Mouse (Mus musculus) lung, adult 2 months (tissue): ENCODE results near the gene Mylk2.

Source experiments
- CTCF ChIP-seq: fragments of 200-500 bp; IDR thresholded peaks from 2 replicates; pipeline ENCODE4 v1.5.1; 2011; ENCODE audit warnings: mild to moderate bottlenecking, low read length, control low read depth; ENCODE audit not compliant: insufficient read depth
- POLR2A ChIP-seq: fragments of 200-500 bp; IDR thresholded peaks from 2 replicates; pipeline ENCODE4 v1.6.1; 2011; ENCODE audit warnings: low read depth, mild to moderate bottlenecking, control low read depth, low read length, borderline replicate concordance; ENCODE audit errors: extremely low read depth

- no peak for TF ChIP-seq CTCF
- TF ChIP-seq POLR2A = no peak
Observed at GRCm38 (mm10) chr2:152880898-152881297, 30.3 kb upstream of the Mylk2 start.
